Mouse (Mus musculus) CH12.LX (cell line): ENCODE data around the gene Suclg2.

Experiments
- CHD2 ChIP-seq: IDR thresholded peaks from 2 replicates; pipeline ENCODE4 v1.6.1; 2011; ENCODE audit warnings: low read length, improper control_type of control experiment
- CTCF ChIP-seq, 2 experiments: IDR thresholded peaks in 1 of 2; conservative IDR thresholded peaks in 1 of 2; 2 replicates each; pipeline ENCODE4 v1.5.1; 2011 to 2012; ENCODE audit warnings: low read depth in 2 of 2, low read length in 2 of 2, improper control_type of control experiment in 1 of 2, inconsistent platforms in 1 of 2, mild to moderate bottlenecking in 1 of 2, moderate library complexity in 1 of 2
- EP300 ChIP-seq: IDR thresholded peaks from 2 replicates; pipeline ENCODE4 v1.6.1; 2011; ENCODE audit warnings: low read length, improper control_type of control experiment
- POLR2A ChIP-seq: IDR thresholded peaks from 2 replicates; pipeline ENCODE4 v1.6.1; 2011; ENCODE audit warnings: low read depth, mild to moderate bottlenecking, improper control_type of control experiment, low read length
- USF2 ChIP-seq: conservative IDR thresholded peaks from 2 replicates; pipeline ENCODE4 v1.6.1; 2011; ENCODE audit warnings: low read depth, low read length, improper control_type of control experiment

DNA sequence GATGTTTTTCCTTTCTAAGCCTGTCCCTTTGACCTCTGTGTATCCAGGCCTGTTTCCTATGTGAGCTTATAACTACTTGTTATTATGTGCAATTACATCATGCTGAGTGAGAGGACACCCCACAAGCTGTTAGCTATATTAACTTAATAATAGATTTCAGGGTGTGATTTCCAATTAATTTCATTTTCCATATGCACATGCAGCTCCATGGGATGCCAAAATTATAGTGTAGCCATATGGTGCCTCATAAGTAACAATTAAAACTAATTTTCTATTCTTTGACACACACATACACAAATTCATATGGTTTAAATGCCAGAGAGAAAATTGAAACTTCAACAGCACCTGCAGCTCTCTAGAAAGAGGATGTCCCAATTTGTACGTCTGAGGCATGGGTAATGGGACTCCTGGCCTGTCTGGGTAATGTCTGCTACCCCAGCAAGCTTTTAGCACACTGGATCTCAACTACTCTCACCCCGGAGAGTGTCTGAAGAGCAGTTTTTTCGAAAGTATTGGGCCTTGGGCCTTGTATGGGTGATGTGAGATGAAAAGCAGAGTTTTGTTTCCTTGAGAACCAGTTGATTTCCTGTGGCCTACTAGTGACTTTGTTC is 106.1 kb downstream of the Suclg2 start:
- TF ChIP-seq CTCF (conservative IDR thresholded peaks at IDR 0.05 in 1 of 2, IDR thresholded peaks at IDR 0.05 in 1 of 2; ENCODE audit: low read depth in 2 of 2, low read length in 2 of 2): no peak
- TF ChIP-seq USF2: no peak
- no peak for TF ChIP-seq POLR2A
- TF ChIP-seq CHD2: no peak
- no peak for TF ChIP-seq EP300
